ENCODE assay signal across 9 mouse cellular contexts in genomic region chr8:80710670-80711400, GRCm38 (mm10). TPM values are rescaled to one million over a fixed set of nuclear protein-coding genes. Genes with fewer than 3 reads are reported as not detected.
A peak's percentile ranks its signal among the peaks of the same experiment; 100 is the strongest.
DNase-seq lines count a peak whose midpoint lies in the region; TF ChIP-seq lines count a peak whose summit lies in the region.
"Had no signal": no experiment of that assay in that cellular context is flagged by ENCODE, and none has a peak within 500 bp of the region (broad histone marks: within the 10 kb centered on the region; RNA-seq: fewer than 3 reads in every experiment).

No protein-coding gene starts in this region.

- WGBS in small intestine, adult 2 months: 30% methylated on average over 4 of the region's 4 CpGs

- peak; percentile 15; the same call in 1 of the 2 replicates for TF ChIP-seq CTCF in small intestine, adult 2 months (IDR thresholded peaks at IDR 0.05; ENCODE audit: extremely low read depth, insufficient read length, insufficient replicate concordance, low read depth, low read length)

- no peak overlapping the region for H3K27ac ChIP-seq in small intestine, adult 2 months (ENCODE audit: insufficient read depth, low read depth, low read length)

- H3K4me1 ChIP-seq in small intestine, adult 2 months (ENCODE audit: control insufficient read depth, insufficient read depth, insufficient read length, low read length): no peaks in the 10 kb centered on the region

- peak; percentile 51 for DNase-seq in heart, adult 11 months
- DNase-seq in heart, adult 9 months (ENCODE audit: low spot score in 2 of 2): no peak
- DNase-seq in testis, postnatal 14 days (ENCODE audit: low spot score): peak; percentile 20
- DNase-seq in testis, postnatal 10 days (ENCODE audit: low spot score): no peak
- peak; percentile 46 for DNase-seq in c-Kit-positive CD71-positive TER-119-negative erythroid progenitor cells, embryonic 14.5 days (ENCODE audit: low read depth)
- DNase-seq in cerebellum, adult 11 months: no peak
- no peak for DNase-seq in cerebellum, postnatal 25 days
- DNase-seq: spleen, adult 18-20 months had no signal

- no peak for TF ChIP-seq POLR2A in small intestine, adult 2 months (IDR thresholded peaks at IDR 0.05; ENCODE audit: low read depth, low read length)

- no peak overlapping the region for H3K4me3 ChIP-seq in small intestine, adult 2 months (ENCODE audit: low read depth, low read length)

- peaks cover 40% of the 10 kb centered on the region for H3K36me3 ChIP-seq in small intestine, adult 2 months (ENCODE audit: control insufficient read depth, insufficient read depth, low read length)

- no peaks in the 10 kb centered on the region for H3K27me3 ChIP-seq in small intestine, adult 2 months (ENCODE audit: control insufficient read depth, insufficient read depth, low read length)

RNA-seq across cellular contexts. Expression of gene Smarca5, which starts 28.5 kb away (rescaled TPM):
- polyA plus RNA-seq in small intestine, adult 2 months (2012; rRNA removed): 2.6 and 7.0 TPM in 2 replicates

Comparison
In these comparisons a context has a peak if more than half of its experiments do, and no peak if none do; other contexts are left out.
1. DNase-seq: peak in heart, adult 11 months (single experiment), testis, postnatal 14 days (single experiment) and c-Kit-positive CD71-positive TER-119-negative erythroid progenitor cells, embryonic 14.5 days (single experiment); none in heart, adult 9 months (0 of 2), testis, postnatal 10 days (single experiment), cerebellum, adult 11 months (single experiment) and cerebellum, postnatal 25 days (0 of 2).